Comparison of ENCODE assay signal across 7 mouse cellular contexts in genomic region chr11:76612638-76613104, GRCm38 (mm10). TPM values are rescaled to one million over a fixed set of nuclear protein-coding genes. Genes with fewer than 3 reads are reported as not detected.
DNase-seq lines count a peak whose midpoint lies in the region; ATAC-seq and TF ChIP-seq lines count a peak whose summit lies in the region.

No protein-coding gene starts in this region.

- WGBS in midbrain, embryonic 13.5 days: 1% methylated on average over 19 of the region's 19 CpGs
- under 1% methylated on average over 19 of the region's 19 CpGs for WGBS in stomach, postnatal 0 days

- peak; percentile 67 for ATAC-seq in midbrain, embryonic 13.5 days
- peak; percentile 32; the same call in 1 of the 2 replicates for ATAC-seq in stomach, postnatal 0 days (ENCODE audit: low FRiP score, low TSS enrichment)

- H3K27me3 ChIP-seq in midbrain, embryonic 13.5 days: 0 out of 2 replicates have a peak, but pooled peaks cover 6% of the 10 kb centered on the region
- no peaks in the 10 kb centered on the region for H3K27me3 ChIP-seq in stomach, postnatal 0 days (ENCODE audit: control insufficient read depth, insufficient read depth, low read length)

- H3K4me3 ChIP-seq in midbrain, embryonic 13.5 days (replicated peaks): peak overlapping the region; percentile 44
- peak overlapping the region; percentile 36 for H3K4me3 ChIP-seq in stomach, postnatal 0 days (ENCODE audit: low read depth, low read length)

- peaks cover 17% of the 10 kb centered on the region for H3K4me1 ChIP-seq in midbrain, embryonic 13.5 days (replicated peaks)
- H3K4me1 ChIP-seq in stomach, postnatal 0 days (replicated peaks; ENCODE audit: control insufficient read depth, insufficient read depth): no peaks in the 10 kb centered on the region

- peak overlapping the region; percentile 79 for H3K27ac ChIP-seq in midbrain, embryonic 13.5 days
- H3K27ac ChIP-seq in stomach, postnatal 0 days (replicated peaks): no peak overlapping the region

- no peak for TF ChIP-seq CTCF in stomach, postnatal 0 days (IDR thresholded peaks at IDR 0.05; ENCODE audit: low read depth)

- peak overlapping the region; percentile 63 for H3K9ac ChIP-seq in midbrain, embryonic 13.5 days (replicated peaks)
- H3K9ac ChIP-seq in stomach, postnatal 0 days (ENCODE audit: low read length): peak overlapping the region; percentile 32; the same call in 1 of the 2 replicates

- intact Hi-C loops in left cerebral cortex, postnatal 36 days (cut with DNase I): no loop called here

- DNase-seq in adrenal gland, adult 18-20 months (ENCODE audit: low spot score in 2 of 2): peak; percentile 44 to 68
- DNase-seq in cerebellum, adult 8-10 months: peak; percentile 52
- peak; percentile 44 to 81 for DNase-seq in frontal cortex, adult 2 months (ENCODE audit: extremely low spot score in 1 of 2, low spot score in 1 of 2)
- peak; percentile 77 for DNase-seq in kidney, adult 18-20 months
- peak; percentile 61 to 64 for DNase-seq in left cerebral cortex, postnatal 36 days (ENCODE audit: low spot score in 2 of 2)
- DNase-seq in stomach, postnatal 0 days (ENCODE audit: low spot score): peak; percentile 39

- no peaks in the 10 kb centered on the region for H3K36me3 ChIP-seq in midbrain, embryonic 13.5 days
- H3K36me3 ChIP-seq in stomach, postnatal 0 days (ENCODE audit: control insufficient read depth, insufficient read depth, low read length): no peaks in the 10 kb centered on the region

- H3K4me2 ChIP-seq in midbrain, embryonic 13.5 days (replicated peaks): peak overlapping the region; percentile 65
- H3K4me2 ChIP-seq in stomach, postnatal 0 days (replicated peaks; ENCODE audit: low read depth): peak overlapping the region; percentile 71

- TF ChIP-seq EP300 in stomach, postnatal 0 days (optimal IDR thresholded peaks at IDR 0.05): no peak

- H3K9me3 ChIP-seq in midbrain, embryonic 13.5 days: no peaks in the 10 kb centered on the region
- H3K9me3 ChIP-seq in stomach, postnatal 0 days (ENCODE audit: control insufficient read depth, low read length): no peaks in the 10 kb centered on the region

RNA-seq across cellular contexts. Expression of gene Abr, which starts 9.4 kb away (rescaled TPM):
- 10 to 100 TPM; 55.4 to 56.2 TPM for total RNA-seq in adrenal gland, adult 18-20 months (2021)
- polyA plus RNA-seq in frontal cortex, adult 2 months (2012; rRNA removed): 291 and 312 TPM in 2 replicates
- 100 to 1,000 TPM; 439 to 452 TPM for total RNA-seq in left cerebral cortex, postnatal 36 days (2021)
- 88.4 and 93.5 TPM in 2 replicates for polyA plus RNA-seq in midbrain, embryonic 13.5 days (2015; fragmentation: Nextera tagmentation; extraction: Ambion mirVana)
- 19.3 and 21.5 TPM in 2 replicates for polyA plus RNA-seq in stomach, postnatal 0 days (2015; fragmentation: Nextera tagmentation; extraction: Ambion mirVana)

RNA-seq across cellular contexts. Expression of gene Bhlha9, which starts 59.6 kb away (rescaled TPM):
- total RNA-seq in adrenal gland, adult 18-20 months (2021): not detected
- polyA plus RNA-seq in frontal cortex, adult 2 months (2012; rRNA removed): 2.5 and 2.6 TPM in 2 replicates
- 1 to 10 TPM; 2.1 to 4.0 TPM for total RNA-seq in left cerebral cortex, postnatal 36 days (2021)
- 0.22 and 0.26 TPM in 2 replicates for polyA plus RNA-seq in midbrain, embryonic 13.5 days (2015; fragmentation: Nextera tagmentation; extraction: Ambion mirVana)
- polyA plus RNA-seq in stomach, postnatal 0 days (2015; fragmentation: Nextera tagmentation; extraction: Ambion mirVana): not detected in 2 replicates
